Mouse (Mus musculus) v-Abl transformed pro-B cells (cell line): ENCODE measurements at regions not wholly inside any gene's neighbourhood (a gene's known extent, or its start where the extent isn't known, plus 50 kb on each side); places are given as distances from the start of the nearest gene placed in this dataset.

Experiments used
- in situ Hi-C, 2 experiments: fragments of 400-800 bp; cut with MboI; formaldehyde crosslinking; loops; one replicate each; pipeline ENCODE4 v1.15.1; 2025; ENCODE audit not compliant: unreplicated experiment in 2 of 2

DNA sequence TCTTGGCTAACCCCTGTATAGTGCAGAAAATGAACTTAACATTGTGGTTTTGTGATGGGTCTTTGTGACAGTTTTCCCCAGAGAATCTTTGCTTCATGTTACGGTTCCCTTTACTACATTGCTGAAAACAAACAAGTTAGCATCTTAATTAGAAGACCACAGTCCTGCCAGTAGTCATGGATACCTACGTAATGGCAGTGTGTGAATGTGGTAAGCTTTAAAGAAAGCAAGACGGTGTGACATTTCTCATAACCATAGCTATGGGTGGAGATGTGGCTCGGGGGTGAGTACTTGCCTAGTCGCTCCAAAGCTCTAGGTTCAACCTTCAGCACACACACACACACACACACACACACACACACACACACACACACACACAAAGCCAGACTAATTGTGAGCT is 73.6 kb upstream of the Parp11 start:
- in situ Hi-C loops = no loop called here

DNA sequence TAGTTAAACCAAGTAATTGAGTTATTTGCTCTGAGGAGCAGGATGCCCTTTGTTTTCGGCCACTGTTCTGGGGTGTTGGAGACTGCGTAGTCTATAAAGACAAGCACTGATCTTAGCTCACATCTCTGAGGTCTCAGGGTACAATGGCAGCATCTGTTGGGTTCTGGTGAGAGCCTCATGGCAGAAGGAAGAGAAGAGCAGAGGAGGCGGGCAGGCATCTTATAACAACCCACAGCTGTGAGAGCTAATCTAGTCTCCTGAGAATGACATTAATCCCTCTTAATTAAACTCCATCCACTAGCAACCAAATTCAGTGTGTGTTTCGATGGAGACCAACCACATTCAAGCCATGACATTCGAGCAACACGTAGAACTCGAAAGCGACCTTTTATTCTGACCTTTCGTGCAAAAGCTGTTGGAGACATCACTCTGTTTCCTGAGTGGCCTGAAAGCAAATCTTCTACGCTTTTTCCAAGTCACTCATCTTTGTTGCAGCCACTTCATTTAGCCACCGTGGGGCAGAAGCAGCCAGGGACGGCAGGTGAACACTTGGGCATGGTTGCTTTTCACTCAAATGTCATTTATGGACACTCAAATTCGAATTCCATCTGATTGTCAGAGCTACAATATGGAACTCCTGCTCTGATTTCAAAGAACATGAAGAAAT is 72.7 kb upstream of the Parp11 start:
- in situ Hi-C loops = no loop called here

DNA sequence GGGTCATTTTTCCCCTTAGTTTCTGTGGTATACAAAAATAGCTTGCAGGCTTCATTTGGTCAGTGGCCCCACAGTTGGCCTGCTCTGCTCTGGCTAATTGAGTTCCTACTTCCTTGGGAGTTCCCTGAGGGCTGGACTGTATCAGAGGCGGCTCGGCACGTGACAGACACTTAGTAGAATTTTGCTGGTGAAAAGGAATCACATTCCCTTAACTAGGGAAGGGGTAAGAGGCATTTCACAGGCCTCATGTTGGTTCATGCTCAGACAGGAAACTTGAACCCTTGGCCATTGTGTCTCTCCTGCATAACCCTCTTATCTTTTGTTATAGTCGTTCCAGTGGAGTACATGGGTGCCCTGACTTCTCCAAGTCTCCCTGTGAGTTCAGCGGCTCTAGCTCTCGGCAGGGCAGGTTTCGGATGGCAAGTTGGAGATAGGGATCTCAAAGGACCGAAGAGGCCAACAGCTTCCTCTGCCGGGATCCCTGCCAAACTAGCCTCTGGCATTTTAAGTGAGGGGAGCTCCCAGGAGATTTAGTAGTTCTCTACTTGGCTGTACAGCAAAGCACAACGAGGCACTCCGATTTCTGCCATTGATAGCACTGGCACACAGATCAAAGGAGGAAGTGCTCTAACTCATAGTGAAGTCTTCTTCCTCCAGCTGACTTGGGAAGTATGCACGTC is 72.0 kb upstream of the Parp11 start:
- in situ Hi-C loops = loop anchor here in 1 of 2 experiments (5.0 kb wide), 2 partner anchors 73 to 417 kb away; partner anchors contain the start of gene Parp11

DNA sequence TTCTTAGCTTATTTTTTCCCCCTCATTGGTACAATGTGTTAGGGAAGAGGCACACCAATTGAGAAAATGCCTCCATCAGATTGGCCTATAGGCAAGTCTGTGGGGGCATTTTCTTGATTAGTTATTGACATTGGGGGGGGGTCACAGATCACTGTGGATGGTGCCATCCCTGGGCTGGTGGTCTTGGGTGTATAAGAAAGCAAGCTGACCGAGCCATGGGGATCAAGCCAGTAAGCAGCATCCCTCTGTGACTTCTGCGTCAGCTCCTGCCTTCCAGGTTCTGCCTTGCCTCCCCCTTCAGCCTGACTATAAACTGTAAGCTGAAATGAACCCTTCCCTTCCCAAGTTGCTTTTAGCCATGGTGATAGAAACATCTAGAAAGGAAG is 71.5 kb upstream of the Parp11 start:
- in situ Hi-C loops = loop anchor here in 1 of 2 experiments (5.0 kb wide), 2 partner anchors 72 to 418 kb away; partner anchors contain the start of gene Parp11

DNA sequence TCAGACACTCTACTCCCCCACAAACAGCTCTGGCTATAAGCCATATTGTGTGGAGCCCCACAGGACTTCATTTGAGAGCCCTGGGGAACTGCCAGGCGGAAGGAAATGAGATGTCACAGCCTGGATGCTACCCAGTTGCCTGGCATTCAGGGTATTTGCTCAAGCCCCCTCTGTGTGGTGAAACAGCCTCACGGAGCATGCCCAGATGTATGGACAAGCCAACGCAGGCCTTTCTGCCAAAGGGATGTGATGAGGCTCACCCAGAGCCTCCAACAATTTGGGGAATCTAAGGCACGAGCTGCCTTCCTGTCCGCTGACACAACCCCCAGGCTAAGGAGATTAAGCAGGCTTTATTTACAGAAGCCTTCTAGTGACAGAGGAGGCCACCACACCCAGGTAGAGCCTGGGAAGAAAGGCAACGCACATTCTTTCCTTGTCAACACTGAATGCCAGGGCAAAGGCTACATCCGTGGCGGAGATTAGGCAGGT is 70.9 kb upstream of the Parp11 start:
- in situ Hi-C loops = loop anchor here in 1 of 2 experiments (5.0 kb wide), 2 partner anchors 72 to 418 kb away; partner anchors contain the start of gene Parp11

DNA sequence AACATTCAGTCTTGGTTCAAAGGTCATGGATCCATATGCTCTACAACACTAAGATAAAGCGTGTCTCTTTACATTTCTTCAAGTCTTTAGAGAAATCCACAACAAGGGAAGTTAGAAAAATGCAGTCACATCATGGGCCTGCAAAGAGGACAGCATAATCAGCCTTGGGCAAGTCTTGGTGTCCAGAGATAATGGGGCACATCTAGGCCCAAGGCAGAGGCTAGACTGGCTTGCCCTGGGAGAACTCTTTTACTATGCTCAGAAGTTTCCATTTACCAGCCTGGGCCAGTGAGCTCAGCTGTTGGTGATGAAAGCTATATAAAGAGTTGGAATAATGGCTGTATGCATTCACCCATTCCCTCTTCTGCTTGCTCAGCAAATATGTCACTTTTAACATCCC is 67.9 kb upstream of the Parp11 start:
- in situ Hi-C loops = loop anchor here in 1 of 2 experiments (5.0 kb wide), 2 partner anchors 69 to 421 kb away; partner anchors contain the start of gene Parp11

DNA sequence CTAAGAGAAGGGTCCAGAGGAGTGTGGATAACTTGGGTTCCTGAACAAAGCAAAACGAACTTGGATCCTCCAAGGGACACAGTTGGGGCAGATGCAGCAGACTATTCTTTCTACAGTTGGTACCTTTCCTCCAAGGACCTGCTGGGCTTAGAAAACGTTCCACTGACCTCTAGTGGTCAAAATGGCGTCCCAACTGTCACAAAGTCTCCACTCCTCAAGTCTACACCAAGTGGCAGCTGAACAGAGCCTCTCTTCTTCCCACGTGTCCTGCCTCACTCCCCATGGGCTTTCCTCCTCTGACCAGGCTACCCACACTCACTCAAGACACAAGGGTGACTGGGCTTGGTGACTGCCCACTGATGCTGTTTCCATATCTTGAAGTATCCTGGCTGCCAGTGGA is 67.1 kb upstream of the Parp11 start:
- in situ Hi-C loops = loop anchor here in 1 of 2 experiments (5.0 kb wide), 2 partner anchors 68 to 422 kb away; partner anchors contain the start of gene Parp11

DNA sequence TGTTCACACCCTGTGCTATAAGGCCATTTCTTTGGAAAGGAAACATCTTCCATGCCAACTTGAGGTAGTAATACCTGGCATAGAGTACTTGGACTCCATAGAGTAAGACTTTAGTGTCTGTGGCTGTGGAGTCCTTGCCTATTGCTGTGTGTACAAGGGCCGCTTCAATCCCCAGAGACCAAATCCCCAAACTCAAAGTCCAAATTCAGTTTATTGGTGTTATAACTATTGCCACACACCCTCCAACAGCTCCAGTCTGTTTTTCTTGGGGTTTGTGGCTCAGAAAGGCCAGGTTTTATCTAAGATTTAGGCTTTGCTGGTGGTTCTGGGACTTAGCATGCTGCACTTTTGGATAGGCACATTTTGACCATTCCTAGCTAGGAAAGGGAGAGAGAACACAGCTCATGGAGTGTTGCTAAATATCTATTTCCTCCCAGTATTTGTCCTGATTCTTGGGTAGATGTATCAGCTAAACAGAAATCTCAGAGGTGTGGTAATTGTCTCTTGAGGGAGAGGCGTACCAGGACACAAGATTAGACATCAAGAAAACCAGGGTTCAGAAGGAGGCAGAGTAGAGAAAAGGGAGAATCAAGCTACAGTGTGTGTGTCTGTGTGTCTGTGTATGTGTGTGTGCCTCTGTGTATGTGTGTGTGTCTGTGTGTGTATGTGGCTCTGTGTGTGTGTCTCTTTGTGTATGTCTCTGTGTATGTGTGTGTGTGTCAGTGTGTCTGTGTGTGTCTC is 65.3 kb upstream of the Parp11 start:
- in situ Hi-C loops = no loop called here

DNA sequence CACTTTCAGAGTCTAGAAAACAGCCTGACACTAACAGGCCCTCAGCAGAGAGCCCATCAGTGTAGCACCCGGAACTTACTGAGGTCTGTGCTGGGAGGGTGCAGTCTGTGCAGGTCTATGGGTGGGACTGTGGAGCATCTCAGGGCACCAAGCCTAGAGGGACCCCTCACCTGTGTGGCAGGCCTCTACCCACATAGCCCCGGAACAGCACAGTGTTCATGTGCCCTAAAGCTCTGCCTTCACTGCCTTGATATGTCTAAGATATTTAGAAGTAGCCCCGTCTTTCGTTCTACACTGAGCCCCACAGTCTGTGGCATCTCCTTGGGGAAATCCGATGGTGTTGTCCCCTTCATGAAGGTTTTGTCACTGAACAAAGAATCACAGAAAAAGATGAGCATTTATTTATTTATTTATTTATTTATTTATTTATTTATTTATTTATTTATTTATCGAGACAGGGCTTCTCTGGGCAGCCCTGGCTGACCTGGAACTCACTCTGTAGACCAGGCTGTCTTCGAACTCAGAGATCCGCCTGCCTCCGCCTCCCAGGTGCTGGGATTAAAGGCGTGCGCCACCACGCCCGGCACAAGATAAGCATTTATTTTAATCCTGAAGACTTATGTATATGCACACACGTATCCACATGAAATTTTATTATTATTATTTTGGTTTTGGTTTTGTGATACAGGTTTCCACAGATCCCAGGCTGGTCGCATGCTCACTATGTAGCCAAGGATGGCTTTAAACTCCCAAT is 55.2 kb upstream of the Parp11 start:
- in situ Hi-C loops = no loop called here

DNA sequence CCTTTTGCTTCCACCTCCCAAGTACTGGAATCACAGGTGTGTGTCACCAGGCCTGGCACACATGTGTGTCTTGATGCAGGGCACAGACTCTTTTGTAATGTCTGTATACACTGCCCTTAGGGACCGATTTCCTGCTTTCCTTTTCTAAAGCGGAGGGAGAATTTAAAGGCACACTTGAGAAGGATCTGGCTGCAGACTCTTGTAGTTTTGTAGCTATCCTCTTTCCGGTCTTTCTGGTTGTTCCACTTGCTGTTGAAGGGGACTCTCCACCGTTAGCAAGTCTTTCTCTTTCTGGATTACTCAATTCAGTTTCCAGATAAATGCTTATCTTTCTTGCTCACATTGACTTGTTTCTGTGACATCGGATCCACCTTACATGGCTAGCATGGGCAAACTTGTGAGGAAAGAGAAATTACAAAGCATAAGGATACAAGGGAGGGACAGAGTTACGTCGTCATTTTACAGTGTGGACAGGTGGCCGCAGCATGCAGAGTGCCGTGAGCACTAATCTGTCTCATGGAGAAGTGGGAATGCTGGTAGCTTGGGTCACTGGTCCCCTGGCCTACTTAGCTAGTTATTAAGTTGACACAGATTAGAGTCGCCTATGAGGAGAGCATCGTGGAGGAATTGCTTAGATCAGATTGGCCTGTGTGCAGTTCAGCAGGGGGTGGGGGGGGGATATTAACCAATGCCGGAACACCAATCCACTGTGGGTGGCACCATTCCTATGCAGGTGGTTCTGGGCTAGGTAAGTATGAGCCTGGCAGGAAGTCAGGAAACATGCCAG is 54.4 kb upstream of the Parp11 start:
- in situ Hi-C loops = no loop called here

DNA sequence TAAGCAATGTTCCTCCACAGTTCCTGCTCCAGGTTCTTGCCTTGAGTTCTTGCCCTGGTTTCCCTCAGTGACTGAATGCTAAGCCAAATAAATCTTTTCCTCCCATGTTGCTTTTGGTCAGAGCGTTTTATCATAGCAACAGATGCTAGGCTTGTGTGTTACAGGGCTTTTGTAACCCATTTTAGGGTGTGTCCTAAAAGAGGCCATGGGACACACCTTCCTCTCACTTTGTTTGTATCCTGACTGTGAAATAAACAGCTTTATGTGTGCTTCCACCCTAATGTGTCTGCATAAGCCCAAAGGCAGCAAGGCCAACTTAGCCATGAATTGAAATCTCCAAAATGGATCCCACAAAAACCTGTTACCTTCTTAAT is 53.9 kb upstream of the Parp11 start:
- in situ Hi-C loops = no loop called here

DNA sequence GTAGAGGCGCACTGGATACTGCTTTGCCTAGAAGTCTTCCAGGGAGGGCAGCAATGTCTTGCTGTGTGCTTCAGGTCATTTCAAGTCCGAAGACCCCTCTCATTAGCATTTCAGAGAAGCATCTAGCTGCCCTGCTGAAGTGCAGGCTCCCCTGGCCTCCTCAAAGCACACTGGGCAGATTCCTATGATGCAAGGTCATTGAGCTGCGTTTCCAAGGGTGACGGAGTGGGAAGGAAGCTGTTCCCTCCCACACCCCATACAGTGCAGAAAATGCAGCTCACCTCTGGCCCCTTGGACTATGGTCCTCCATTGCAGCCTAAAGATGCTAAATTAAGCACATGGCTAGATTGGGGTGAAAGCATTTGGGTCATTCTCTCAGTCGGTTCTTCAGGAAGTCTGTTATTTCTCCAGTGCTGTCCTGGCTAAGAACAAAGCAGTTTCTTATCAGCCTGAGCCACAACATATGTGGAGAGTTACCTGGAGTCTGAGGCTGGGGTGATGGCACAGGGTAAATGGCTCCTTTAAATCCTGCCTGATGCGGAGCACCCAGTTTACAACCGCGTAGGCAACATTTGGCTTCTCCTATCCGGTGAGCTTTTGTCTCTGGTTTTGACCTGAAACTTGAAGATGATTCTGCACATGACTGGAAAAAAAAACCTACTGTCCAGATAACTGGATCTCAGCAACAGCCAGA is 52.6 kb upstream of the Parp11 start:
- in situ Hi-C loops = no loop called here
